Mouse (Mus musculus) erythroid progenitor cell, adult 5-6 weeks (primary cell): ENCODE measurements around the gene Rhoj. TPM values are rescaled to one million over a fixed set of nuclear protein-coding genes. Genes with fewer than 3 reads are reported as not detected.
A peak's percentile ranks its signal among the peaks of the same experiment; 100 is the strongest.

Experiments
- ATAC-seq: replicated peaks from 2 replicates; pipeline ENCODE4 v1.8.0; 2016; ENCODE audit warnings: moderate number of reproducible peaks, mild to moderate bottlenecking, moderate TSS enrichment, inconsistent platforms; ENCODE audit not compliant: poor library complexity, low FRiP score, severe bottlenecking
- total RNA-seq, 2 experiments: library from RNA; stranded (forward) in 1 of 2; stranded (reverse) in 1 of 2; fragments of 150-400 nt in 1 of 2; fragments of 186-747, 209-891 nt in 1 of 2; gene quantifications; 2 replicates each; pipeline versions ENCODE4 v1.2.3 to v1.2.4; 2015 to 2017; ENCODE audit warnings: low replicate concordance in 2 of 2

The Rhoj gene
- total RNA-seq (2015; ENCODE audit: low replicate concordance), result not detected in 2 replicates
- 0.26 and 18.1 TPM in 2 replicates for total RNA-seq (2017; ENCODE audit: low replicate concordance)

- ATAC-seq, result 0 out of 2 replicates have a peak, but pooled peaks have one; percentile 10
Measured at GRCm38 (mm10) chr12:75307961-75308951, at the start of gene Rhoj. Gene Rhoj, plus strand, starts transcription at chr12:75308322.

GRCm38 (mm10) chr12:75271726-75272125, 36.4 kb upstream of the Rhoj start:
- ATAC-seq, result no peak

- no peak for ATAC-seq
Measured at GRCm38 (mm10) chr12:75275730-75276129, 32.4 kb upstream of the Rhoj start.

- no peak for ATAC-seq
Measured at GRCm38 (mm10) chr12:75277425-75277824, 30.7 kb upstream of the Rhoj start.

- no peak for ATAC-seq
Measured at GRCm38 (mm10) chr12:75280502-75280901, 27.6 kb upstream of the Rhoj start.

- ATAC-seq, result no peak
Measured at GRCm38 (mm10) chr12:75283226-75283625, 24.9 kb upstream of the Rhoj start.

GRCm38 (mm10) chr12:75286166-75286565, 22.0 kb upstream of the Rhoj start:
- no peak for ATAC-seq

GRCm38 (mm10) chr12:75290524-75290923, 17.6 kb upstream of the Rhoj start:
- no peak for ATAC-seq

- no peak for ATAC-seq
Measured at GRCm38 (mm10) chr12:75291556-75291955, 16.6 kb upstream of the Rhoj start.

- ATAC-seq, result no peak
Measured at GRCm38 (mm10) chr12:75292939-75293338, 15.2 kb upstream of the Rhoj start.

GRCm38 (mm10) chr12:75299865-75300264, 8.3 kb upstream of the Rhoj start:
- ATAC-seq, result no peak

GRCm38 (mm10) chr12:75304132-75304531, 4.0 kb upstream of the Rhoj start:
- ATAC-seq, result no peak

- ATAC-seq, result no peak
Measured at GRCm38 (mm10) chr12:75309756-75310155, 1.6 kb downstream of the Rhoj start.

GRCm38 (mm10) chr12:75310766-75311165, 2.6 kb downstream of the Rhoj start:
- no peak for ATAC-seq

GRCm38 (mm10) chr12:75311879-75312278, 3.8 kb downstream of the Rhoj start:
- no peak for ATAC-seq

- ATAC-seq, result no peak
Measured at GRCm38 (mm10) chr12:75313992-75314391, 5.9 kb downstream of the Rhoj start.

- ATAC-seq, result no peak
Measured at GRCm38 (mm10) chr12:75315851-75316250, 7.7 kb downstream of the Rhoj start.

- ATAC-seq, result peak; percentile 65; the same call in 1 of the 2 replicates
Measured at GRCm38 (mm10) chr12:75320441-75320925, 12.4 kb downstream of the Rhoj start.

GRCm38 (mm10) chr12:75321189-75321588, 13.1 kb downstream of the Rhoj start:
- no peak for ATAC-seq

GRCm38 (mm10) chr12:75329188-75329587, 21.1 kb downstream of the Rhoj start:
- ATAC-seq, result no peak

- no peak for ATAC-seq
Measured at GRCm38 (mm10) chr12:75339894-75340293, 31.8 kb downstream of the Rhoj start.
